Mouse (Mus musculus): ENCODE results near the gene Zbed6. TPM values are rescaled to one million over a fixed set of nuclear protein-coding genes. Genes with fewer than 3 reads are reported as not detected.

The Zbed6 gene
- polyA plus RNA-seq (2012; rRNA removed) = 7.0 and 7.1 TPM in 2 replicates

DNA sequence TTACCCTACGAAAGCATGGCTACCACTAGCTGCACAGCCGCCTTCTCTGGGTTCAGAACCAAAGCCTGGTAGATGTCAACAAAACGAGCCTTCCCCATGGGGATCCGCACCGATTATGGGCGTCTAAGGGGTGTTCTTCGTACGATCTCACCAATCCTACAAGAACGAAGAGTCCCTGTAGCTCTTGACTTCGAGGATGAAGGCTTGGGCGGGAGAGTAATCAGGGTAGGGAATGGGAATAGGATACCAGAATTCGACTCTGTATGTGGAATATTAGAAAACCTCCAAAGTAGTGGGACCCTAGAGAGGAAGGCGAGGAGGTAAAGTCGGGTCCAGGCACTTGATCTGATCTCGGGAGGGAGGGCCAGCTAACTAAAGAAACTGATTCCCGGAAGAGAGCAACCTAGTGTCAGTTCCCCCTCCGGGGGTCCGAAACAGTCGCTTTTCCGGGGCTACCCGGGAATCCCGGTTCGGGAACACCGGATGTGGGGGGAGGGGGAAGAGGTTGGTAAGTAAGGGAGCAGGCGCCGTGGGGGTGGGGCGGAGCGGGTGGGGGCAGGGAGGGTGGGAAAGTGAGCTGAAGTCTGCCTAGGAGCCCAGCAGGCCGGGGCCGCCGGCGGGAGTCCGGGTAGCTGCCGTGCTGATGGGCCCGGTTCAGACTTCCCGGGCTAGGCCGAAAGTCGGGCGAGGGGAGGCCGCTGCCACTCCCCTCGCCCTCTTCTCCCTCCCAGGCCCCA is at the start of gene Zbed6:
Gene Zbed6, minus strand, starts transcription at position 420 of the 737 bp plus-strand sequence.

DNA sequence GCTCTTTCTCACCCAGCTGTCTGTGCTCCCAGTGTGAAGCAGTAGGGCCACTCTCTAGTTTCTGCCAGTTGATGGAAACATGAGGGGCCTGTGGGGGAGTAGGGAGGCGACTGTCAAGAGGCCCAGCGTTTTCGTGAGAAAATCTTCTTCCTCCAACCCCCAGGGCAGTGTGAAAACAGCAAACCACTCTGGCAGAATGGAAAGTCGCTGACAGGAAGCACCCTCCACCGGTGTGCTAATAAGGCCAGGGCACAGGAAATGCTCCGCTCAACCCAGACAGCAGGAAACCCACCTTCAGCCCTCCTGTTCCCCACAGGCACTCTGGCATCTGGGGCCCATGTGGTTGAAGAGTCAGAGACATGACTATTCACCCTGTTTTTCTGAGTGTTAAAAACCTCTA is 29.2 kb upstream of the Zbed6 start, which contains the start of gene Lax1:
Gene Lax1, minus strand, starts transcription at position 212 of the 400 bp plus-strand sequence.

DNA sequence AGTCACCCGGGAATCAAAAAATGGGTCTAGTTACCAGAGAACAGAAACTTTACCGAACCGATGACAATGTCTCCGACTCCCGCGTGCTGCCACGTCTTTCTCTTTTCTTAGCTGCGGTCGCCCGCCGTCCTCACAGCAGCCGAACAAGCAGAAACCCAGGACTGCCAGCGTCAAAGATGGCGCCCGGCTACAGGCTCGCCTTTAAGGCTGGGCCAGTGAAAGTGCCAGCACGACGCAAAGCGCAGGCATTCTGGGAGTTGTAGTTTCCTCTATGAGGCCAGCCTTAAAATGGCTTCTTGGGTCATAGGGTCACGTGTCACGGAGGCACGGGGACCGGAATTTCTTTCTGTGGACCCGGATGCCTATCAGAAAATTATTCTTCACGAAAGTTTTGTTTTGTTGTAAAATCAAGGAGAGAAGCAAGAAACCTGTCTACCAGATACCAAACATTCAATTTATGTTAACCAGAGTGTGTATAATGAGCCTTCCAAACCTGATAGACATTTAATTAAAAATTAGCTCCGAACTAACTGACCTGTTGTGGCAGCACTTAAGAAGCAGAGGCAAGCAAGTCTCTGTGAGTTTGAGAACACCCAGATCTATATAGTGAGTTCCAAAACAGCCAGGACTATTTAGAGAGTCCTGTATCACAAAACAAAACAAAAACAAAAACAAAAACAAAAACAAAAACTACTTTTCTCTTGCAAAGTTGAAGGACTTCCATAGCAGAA is 683 bp upstream of the Zbed6 start, which contains the start of gene Gm38394:
Gene Gm38394, minus strand, starts transcription at position 116 of the 731 bp plus-strand sequence.

DNA sequence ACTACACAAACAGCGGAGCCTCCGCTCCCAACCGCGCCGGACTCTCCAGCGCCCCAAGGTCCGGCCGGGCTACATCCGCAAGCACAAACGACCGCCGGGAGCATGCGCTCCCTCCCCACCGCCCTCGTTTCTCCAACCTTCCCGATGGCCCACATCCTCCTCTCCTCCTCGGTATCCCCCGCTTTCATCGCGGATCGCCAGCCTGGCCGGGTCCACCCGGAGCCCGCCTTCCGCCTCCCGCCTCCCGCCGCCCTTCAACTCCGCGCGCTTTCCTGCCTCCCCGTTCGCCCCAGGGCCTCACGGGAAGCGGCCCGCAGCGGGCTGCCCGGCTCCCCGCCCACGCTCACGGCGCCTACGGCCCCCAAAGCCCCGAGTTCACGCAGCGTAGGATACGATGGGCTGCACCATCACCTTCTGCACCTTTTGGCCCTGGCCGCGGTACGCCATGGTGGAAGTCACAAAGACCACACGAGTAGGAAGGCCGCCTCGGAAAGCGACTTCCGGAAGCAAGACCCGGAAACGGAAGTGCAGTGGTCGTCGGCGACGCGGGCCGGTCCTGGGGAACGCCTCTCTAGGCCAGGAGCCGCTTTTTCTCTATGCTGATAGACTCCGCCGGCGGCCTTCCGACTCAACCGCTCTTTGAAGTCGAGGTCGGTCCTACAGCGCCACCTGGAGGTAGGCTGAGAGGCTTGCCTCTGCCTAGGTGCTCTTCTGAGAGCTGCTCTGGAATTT is 50.7 kb downstream of the Zbed6 start, which contains the start of gene Snrpe:
Gene Snrpe, minus strand, starts transcription at position 521 of the 732 bp plus-strand sequence.

Other genes starting within 250 kb of the Zbed6 start
- gene Sox13, start 236.5 kb downstream of the Zbed6 start, polyA plus RNA-seq (2012; rRNA removed) = 15.1 and 15.4 TPM in 2 replicates
- gene Snrpe, start 50.6 kb downstream of the Zbed6 start, polyA plus RNA-seq (2012; rRNA removed) = 272 and 288 TPM in 2 replicates
- gene Gm38394, start 433 bp upstream of the Zbed6 start, polyA plus RNA-seq (2012; rRNA removed) = 6.3 and 6.6 TPM in 2 replicates
- 0.44 and 0.52 TPM in 2 replicates for gene Lax1, start 29.2 kb upstream of the Zbed6 start, polyA plus RNA-seq (2012; rRNA removed)
- gene Atp2b4, start 140.2 kb upstream of the Zbed6 start, polyA plus RNA-seq (2012; rRNA removed) = 21.9 and 24.6 TPM in 2 replicates
- 6.0 and 6.4 TPM in 2 replicates for gene Optc, start 247.1 kb upstream of the Zbed6 start, polyA plus RNA-seq (2012; rRNA removed)